Mouse (Mus musculus) gonadal fat pad, adult 2 months (tissue): ENCODE results near the gene Apol7c. TPM values are rescaled to one million over a fixed set of nuclear protein-coding genes. Genes with fewer than 3 reads are reported as not detected.
"Not testable (repeated sequence)": the region's sequence is repeated elsewhere in the genome, so short reads cannot be mapped to it uniquely, and the experiment has no call there.

Experiments
- DNase-seq: peaks from one replicate; pipeline ENCODE4 v3.0.0-alpha.2; 2012; ENCODE audit warnings: low read depth
- polyA plus RNA-seq: library from polyadenylated mRNA; depleted of rRNA; stranded (reverse); fragments of >200 nt; gene quantifications from 2 replicates; pipeline ENCODE4 v1.2.3, GENCODE M21; 2012; rRNA removed

Gene Apol7c
- 0.18 and 0.23 TPM in 2 replicates for polyA plus RNA-seq

DNA sequence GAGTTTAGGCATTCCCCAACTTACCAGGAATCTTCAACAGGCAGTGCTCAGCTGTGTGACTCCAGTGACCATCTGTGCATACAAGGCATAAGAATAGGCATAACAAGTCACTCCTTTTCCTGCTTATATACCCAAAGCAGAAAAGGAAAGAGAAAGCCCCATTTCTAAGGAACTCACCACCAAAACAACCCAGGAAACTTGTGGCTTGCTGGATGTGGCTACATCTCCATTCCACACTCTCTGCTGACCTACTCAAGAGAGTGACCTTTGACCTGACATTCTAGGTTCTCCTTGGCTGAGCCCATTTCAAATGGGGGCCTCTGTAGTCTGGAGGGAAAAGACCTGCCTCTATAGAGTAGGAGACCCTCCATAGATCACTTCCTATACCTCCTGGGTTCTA lies at the start of gene Apol7c:
Gene Apol7c, minus strand, starts transcription at position 101 of the 400 bp plus-strand sequence.
- no peak for DNase-seq

DNA sequence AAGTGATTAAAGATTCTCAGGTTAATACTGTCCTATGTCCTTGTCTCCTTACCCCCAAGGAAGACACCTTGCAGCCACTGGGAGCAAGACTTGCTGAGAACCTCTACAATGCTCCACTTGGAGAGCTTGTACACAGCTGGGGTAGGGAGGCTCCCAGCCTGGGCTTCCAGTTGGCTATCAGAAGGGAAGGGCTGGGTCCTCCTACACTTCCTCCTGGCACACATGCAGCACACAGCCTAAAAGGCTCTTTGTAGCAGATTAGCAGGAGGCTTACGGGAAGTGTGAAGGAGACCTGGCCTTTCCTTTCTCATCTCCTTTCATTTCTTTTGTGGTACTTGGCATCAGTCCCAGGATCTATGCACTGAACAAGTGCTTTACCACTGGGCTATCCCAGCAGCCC lies 48.6 kb upstream of the Apol7c start:
- DNase-seq, result no peak

DNA sequence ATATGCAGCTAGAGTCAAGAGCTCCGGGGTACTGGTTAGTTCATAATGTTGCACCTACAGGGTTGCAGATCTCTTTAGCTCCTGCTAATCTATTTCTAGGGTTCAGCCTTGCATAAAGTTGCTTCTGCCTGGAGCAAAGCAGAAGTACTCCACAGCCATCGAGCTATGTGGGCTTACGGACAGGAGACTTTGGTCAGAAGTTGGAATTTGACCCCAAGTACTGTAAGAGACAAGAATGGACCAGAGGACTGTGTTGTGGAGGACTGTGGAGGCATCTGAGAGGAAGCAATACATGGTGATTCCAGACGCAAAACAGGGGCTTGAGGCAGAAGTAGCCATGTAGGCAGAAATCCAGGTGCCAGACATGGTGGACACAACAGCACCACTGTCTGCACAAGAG lies 46.2 kb upstream of the Apol7c start:
- DNase-seq, result no peak

DNA sequence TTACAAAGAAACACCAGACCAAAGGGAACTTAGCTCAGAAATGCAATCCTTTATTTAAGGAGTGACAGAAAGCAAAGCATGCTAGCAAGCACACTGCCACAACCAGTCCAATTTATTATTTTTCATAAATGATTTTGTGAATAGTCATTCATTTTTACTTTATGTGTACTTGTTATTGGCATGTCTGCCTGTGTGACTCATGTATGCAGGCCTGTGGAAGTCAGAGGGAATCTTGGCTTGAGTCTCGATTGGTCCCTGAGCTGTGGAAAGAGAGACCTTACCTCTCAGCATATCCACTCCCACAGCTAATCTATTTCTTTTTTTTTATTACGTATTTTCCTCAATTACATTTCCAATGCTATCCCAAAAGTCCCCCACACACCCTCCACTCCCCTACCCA lies 45.7 kb upstream of the Apol7c start:
- DNase-seq, result no peak

DNA sequence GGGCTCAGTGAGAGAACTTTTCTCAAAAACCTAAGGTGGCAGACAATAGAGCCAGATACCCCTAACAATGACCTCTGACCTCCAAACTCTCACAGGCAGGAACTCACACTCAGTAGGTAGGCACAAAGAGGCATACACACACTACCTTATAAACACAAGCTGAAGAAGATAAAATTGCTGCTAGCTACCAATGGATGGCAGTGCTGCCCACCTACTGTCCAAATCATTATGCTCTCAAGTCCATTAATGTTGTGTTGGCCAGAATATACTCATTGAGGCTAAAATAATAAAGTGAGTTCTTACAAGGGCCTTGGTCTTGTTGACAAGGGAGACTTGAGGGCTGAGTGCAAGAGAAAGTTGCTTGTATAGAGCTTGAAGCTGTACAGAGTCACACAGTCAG lies 30.1 kb upstream of the Apol7c start:
- no peak for DNase-seq

DNA sequence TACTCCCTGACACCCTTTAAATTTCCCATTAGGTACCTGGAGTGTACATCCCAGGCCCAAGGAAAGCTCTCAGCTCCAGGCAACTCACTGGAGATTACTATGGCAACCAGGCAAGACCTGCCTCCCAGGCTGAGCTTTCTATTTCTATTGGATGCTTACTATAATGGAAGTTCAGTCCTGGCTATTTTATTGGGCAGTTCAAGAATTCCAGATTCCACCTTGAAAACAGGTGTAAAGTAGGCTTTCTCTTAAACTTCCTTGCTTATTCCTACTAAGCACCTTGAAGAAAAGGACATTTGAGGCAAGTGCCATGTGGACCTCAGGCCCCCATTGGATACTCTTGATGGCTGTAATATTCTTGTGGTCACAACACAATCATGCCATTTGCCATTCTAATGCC lies 28.7 kb upstream of the Apol7c start, which contains the start of gene 1700025B11Rik:
Gene 1700025B11Rik, minus strand, starts transcription at position 101 of the 400 bp plus-strand sequence.
- DNase-seq, result no peak

DNA sequence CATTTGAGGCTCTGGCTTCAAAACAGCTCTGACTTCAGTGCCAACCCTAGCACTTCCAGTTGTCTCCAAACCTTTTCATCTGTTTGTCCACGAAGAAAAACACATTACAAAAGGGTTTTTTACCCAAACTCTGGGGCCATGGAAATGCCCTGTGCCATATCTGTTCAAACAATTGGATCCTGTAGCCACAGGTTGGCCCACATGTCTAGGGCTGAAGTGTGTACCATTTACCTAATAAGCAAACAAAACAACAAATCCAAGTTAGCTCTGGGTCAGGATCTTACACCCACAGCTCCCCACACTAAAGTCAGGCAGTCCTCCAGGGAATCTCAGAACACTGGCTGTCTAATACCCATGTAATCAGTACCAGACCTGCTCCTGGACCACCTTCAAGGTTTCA lies 6.1 kb upstream of the Apol7c start:
- DNase-seq, result not testable (repeated sequence)

DNA sequence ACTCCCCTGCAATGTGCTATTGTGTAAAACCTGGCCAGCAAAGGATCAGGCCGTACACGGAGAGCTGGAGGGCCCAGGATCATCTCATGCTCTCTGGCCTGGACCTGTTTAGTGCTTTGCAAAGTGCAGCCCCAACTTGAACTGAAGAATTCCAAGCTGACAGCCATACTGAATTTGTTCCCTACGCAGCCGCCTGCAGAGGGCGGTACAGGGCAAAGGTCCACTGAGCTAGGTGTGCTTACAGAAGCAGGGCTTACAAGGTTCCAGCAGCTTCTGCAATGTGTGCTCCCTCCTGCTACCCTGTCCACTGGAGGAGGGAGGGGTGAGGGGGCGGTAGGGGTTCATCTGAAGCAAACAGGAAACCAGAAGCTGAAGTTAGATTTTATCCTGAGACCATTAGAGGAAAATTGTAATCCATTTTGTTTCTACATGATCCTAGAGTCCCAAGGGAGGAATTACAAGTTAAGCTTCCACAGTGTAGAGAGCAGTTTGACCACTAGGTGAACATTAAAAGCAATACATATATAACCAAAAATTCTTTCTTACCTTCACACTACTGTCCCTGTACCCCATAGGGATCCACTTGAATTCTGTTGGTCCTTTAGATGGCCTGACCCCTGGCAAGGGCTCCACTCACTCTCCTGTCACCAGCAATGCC lies 9.8 kb downstream of the Apol7c start:
- not testable (repeated sequence) for DNase-seq

DNA sequence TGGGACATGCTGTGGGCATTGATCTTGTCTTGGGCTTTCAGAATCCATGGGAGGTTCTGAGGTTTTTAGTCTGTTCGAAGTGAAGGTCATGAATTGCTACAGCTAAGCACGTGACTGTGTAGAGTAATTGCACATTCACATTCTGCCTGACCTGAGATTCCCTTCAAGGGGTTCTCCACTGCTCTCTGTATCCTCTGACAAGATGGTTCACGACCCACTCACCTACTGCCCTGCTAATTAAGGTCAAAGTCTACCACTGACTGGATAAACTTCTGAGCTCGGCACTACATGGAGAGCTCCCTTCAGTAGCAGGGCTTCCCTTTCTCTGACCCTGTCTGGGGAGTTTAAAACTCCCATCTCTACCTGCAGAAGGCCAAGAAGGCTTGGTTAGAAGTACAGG lies 12.5 kb downstream of the Apol7c start:
- DNase-seq, result not testable (repeated sequence)

DNA sequence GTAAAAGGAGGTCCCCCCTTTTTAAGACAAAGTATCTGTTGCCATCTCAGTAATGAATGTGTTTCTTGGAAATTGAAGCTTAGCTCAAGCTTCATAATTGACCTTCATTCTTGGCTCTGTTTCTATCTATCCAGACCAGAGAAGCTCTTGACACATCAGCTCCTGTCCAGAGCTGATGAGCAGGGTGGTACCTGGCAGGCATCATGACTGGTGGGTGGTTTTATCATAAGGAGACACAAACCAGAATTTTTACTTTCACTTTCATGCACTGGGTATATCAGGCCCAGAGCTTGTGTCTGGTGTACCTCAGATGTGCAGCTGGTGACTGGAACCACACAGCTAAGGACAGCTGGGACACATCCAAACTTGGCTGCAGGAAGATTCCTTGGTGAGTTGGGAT lies 25.1 kb downstream of the Apol7c start, which contains the start of gene Apol11a:
Gene Apol11a, plus strand, starts transcription at position 306 of the 400 bp plus-strand sequence.
- not testable (repeated sequence) for DNase-seq

DNA sequence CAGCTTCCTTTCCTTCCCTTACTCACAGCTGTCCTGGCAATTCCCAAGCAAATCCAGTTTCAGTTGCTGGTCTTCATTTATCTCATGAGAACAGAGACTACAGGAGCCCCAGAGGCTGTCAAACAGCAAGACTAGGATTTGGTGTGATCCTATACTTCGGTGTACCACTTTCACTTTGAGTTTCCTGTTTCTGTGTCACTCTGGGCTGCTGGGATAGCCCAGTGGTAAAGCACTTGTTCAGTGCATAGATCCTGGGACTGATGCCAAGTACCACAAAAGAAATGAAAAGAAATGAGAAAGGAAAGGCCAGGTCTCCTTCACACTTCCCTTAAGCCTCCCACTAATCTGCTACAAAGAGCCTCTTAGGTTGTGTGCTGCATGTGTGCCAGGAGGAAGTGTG lies 38.4 kb downstream of the Apol7c start:
- not testable (repeated sequence) for DNase-seq

DNA sequence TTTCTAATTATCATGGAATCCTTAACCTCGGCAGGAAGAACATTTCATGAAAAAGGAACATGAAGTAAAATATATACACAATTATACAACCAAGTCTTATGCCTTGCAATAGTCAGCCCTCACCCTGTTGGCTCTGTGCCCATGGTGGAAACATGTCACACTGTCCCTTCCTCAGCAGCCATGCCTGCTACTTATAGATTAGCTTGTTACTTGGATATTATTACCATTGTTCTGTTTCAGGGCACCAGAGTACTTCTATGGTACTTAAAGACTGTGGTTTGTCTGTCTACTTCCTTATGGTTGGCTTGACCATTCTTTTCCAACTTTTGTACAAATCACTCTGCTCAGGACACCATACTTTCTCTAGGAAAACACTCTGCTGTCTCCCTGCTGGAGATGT lies 39.9 kb downstream of the Apol7c start:
- DNase-seq, result not testable (repeated sequence)

DNA sequence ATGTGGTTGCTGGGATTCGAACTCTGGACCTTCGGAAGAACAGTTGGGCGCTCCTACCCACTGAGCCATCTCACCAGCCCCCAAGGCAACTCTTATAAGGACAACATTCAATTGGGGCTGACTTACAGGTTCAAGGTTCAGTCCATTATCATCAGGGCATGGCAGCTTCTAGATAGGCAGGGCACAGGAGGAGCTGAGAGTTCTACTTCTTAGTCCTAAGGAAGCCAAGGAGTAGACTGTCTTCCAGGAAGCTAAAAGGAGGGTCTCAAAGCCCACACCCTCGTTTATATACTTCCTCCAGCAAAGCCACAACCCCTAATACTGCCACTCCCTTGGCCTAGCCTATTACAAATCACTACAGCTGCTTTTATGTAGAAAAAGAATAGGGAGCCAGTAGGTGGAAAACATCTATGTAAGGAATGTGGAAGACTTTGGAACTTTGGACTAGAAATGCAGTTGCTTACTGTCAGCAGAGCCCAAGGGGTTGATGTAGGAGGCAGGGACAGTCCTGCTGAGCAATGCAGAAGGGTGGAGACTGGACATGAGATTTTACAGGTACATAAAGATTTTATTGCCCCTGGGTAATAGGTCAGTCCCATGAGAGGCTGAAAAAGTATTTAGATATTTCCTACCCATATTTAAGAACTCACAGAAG lies 50.8 kb downstream of the Apol7c start:
- DNase-seq, result no peak

DNA sequence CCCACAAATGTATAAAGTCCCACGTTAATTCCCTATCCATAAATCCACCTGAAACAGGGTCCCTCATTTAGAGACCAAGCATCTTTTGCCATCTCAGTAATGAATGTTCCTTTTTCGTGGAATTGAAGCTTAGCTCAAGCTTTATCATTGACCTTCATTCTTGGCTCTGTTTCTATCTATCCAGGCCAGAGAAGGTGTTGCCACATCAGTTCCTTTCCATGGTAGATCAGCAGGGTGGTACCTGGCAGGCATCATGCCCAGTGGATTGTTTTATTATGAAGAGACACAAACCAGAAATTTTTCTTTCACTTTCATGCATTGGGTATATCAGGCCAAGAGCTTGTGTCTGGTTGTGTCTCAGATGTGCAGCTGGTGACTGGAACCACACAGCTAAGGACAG lies 56.4 kb downstream of the Apol7c start, which contains the start of gene Apol10a:
Gene Apol10a, plus strand, starts transcription at position 355 of the 400 bp plus-strand sequence.
- not testable (repeated sequence) for DNase-seq

Other genes with a start within 250 kb of the Apol7c start
- gene Rbfox2, start 226.3 kb downstream of the Apol7c start, polyA plus RNA-seq, result 40.5 and 41.8 TPM in 2 replicates
- gene Apol7a, start 134.2 kb downstream of the Apol7c start, polyA plus RNA-seq, result 0.32 and 0.38 TPM in 2 replicates
- gene Apol9a, start 122.2 kb downstream of the Apol7c start, polyA plus RNA-seq, result 1.0 and 1.4 TPM in 2 replicates
- 0.04 TPM in 1 of 2 replicates, not detected in the other for gene Apol7b, start 85.8 kb downstream of the Apol7c start, polyA plus RNA-seq
- not detected in 2 replicates for gene Apol10a, start 56.3 kb downstream of the Apol7c start, polyA plus RNA-seq
- gene Apol11a, start 25.0 kb downstream of the Apol7c start, polyA plus RNA-seq, result not detected in 2 replicates
- 0.26 TPM in 1 of 2 replicates, not detected in the other for gene 1700025B11Rik, start 28.6 kb upstream of the Apol7c start, polyA plus RNA-seq
- 1.1 and 1.4 TPM in 2 replicates for gene Apol10b, start 62.8 kb upstream of the Apol7c start, polyA plus RNA-seq
- gene Gm36245, start 65.9 kb upstream of the Apol7c start, polyA plus RNA-seq, result 0.32 TPM in 1 of 2 replicates, not detected in the other
- gene Apol11b, start 110.0 kb upstream of the Apol7c start, polyA plus RNA-seq, result 0.37 TPM in 1 of 2 replicates, not detected in the other
- 0.09 and 0.34 TPM in 2 replicates for gene Apol7e, start 165.5 kb upstream of the Apol7c start, polyA plus RNA-seq
- 3.7 and 4.1 TPM in 2 replicates for gene Apol9b, start 195.7 kb upstream of the Apol7c start, polyA plus RNA-seq
- 0.07 TPM in 1 of 2 replicates, not detected in the other for gene Apol8, start 223.7 kb upstream of the Apol7c start, polyA plus RNA-seq